Comparison of ENCODE assay signal across 30 mouse cellular contexts in genomic region chr7:117397877-117398276, GRCm38 (mm10).
"Had no signal": no experiment of that assay in that cellular context is flagged by ENCODE, and none has a peak within 500 bp of the region (broad histone marks: within the 10 kb centered on the region; RNA-seq: fewer than 3 reads in every experiment).

No protein-coding gene starts in this region.

- H3K4me3 ChIP-seq: heart, adult 2 months; heart, embryonic 10.5 days; heart, embryonic 12.5 days; heart, embryonic 13.5 days; heart, embryonic 15.5 days; hindbrain, embryonic 10.5 days; hindbrain, embryonic 12.5 days; hindbrain, embryonic 13.5 days; hindbrain, embryonic 15.5 days; intestine, embryonic 15.5 days; kidney, embryonic 15.5 days; layer of hippocampus, adult 2 months; left cerebral cortex, adult 2 months had no signal

- DNase-seq: heart, adult 2 months; heart, postnatal 14 days; heart, postnatal 4 days; kidney, adult 18-20 months; kidney, adult 8-10 months; kidney, postnatal 10 days; kidney, postnatal 14 days; kidney, postnatal 36 days; kidney, postnatal 4 days; layer of hippocampus, adult 9-11 months; layer of hippocampus, postnatal 36 days had no signal

- H3K36me3 ChIP-seq: heart, embryonic 10.5 days; heart, embryonic 12.5 days; heart, embryonic 13.5 days; heart, embryonic 15.5 days; hindbrain, embryonic 12.5 days; hindbrain, embryonic 13.5 days; hindbrain, embryonic 15.5 days; intestine, embryonic 15.5 days; kidney, embryonic 15.5 days had no signal

- H3K9me3 ChIP-seq: heart, embryonic 10.5 days; heart, embryonic 12.5 days; heart, embryonic 13.5 days; heart, embryonic 15.5 days; hindbrain, embryonic 10.5 days; hindbrain, embryonic 12.5 days; hindbrain, embryonic 13.5 days; hindbrain, embryonic 15.5 days; intestine, embryonic 15.5 days; kidney, embryonic 15.5 days had no signal

- H3K9ac ChIP-seq: heart, embryonic 12.5 days; heart, embryonic 15.5 days; hindbrain, embryonic 12.5 days; hindbrain, embryonic 13.5 days; hindbrain, embryonic 14.5 days; hindbrain, embryonic 15.5 days; intestine, embryonic 15.5 days; kidney, embryonic 15.5 days had no signal

- H3K4me2 ChIP-seq: heart, embryonic 15.5 days; hindbrain, embryonic 12.5 days; hindbrain, embryonic 13.5 days; hindbrain, embryonic 14.5 days; hindbrain, embryonic 15.5 days; intestine, embryonic 15.5 days; kidney, embryonic 15.5 days had no signal

- ATAC-seq: hindbrain, embryonic 16.5 days; hindbrain, postnatal 0 days; inflammation-experienced regulatory T-cells, adult 6 months; intestine, embryonic 15.5 days; intestine, embryonic 16.5 days; intestine, postnatal 0 days had no signal

- H3K27me3 ChIP-seq: heart, embryonic 12.5 days; heart, embryonic 13.5 days; heart, embryonic 15.5 days; hindbrain, embryonic 12.5 days; hindbrain, embryonic 13.5 days; hindbrain, embryonic 15.5 days; intestine, embryonic 15.5 days; kidney, embryonic 15.5 days had no signal

- H3K27ac ChIP-seq: heart, adult 2 months; heart, embryonic 10.5 days; heart, embryonic 15.5 days; hindbrain, embryonic 10.5 days; hindbrain, embryonic 12.5 days; hindbrain, postnatal 0 days; intestine, embryonic 15.5 days; kidney, embryonic 15.5 days; kidney, postnatal 0 days; left cerebral cortex, adult 2 months had no signal
